Mouse (Mus musculus) brown adipose tissue, adult 24 weeks (tissue): ENCODE data around the gene Dmtf1. TPM values are rescaled to one million over a fixed set of nuclear protein-coding genes. Genes with fewer than 3 reads are reported as not detected.

Experiments used
- H3K27ac ChIP-seq: fragments of 200-500 bp; replicated peaks from 2 replicates; pipeline ENCODE4 v1.5.1; 2012; ENCODE audit warnings: low read depth, mild to moderate bottlenecking, low read length
- H3K4me1 ChIP-seq: fragments of 200-500 bp; 2 replicates; pipeline ENCODE4 v1.6.1; 2012; ENCODE audit warnings: low read length, mixed read lengths; ENCODE audit not compliant: control insufficient read depth, insufficient read depth, insufficient read length
- H3K4me3 ChIP-seq: fragments of 200-500 bp; 2 replicates; pipeline ENCODE4 v1.5.1; 2012; ENCODE audit warnings: low read depth, mild to moderate bottlenecking, low read length, moderate library complexity; ENCODE audit not compliant: insufficient read depth
- polyA plus RNA-seq: library from polyadenylated mRNA; stranded (reverse); fragments of >200 nt; gene quantifications from 2 replicates; pipeline ENCODE4 v1.2.4, GENCODE M21; 2012; ENCODE audit not compliant: missing spikeins, insufficient read depth, insufficient read length

Dmtf1 gene
- polyA plus RNA-seq, 1 experiment: 9.7 TPM

DNA sequence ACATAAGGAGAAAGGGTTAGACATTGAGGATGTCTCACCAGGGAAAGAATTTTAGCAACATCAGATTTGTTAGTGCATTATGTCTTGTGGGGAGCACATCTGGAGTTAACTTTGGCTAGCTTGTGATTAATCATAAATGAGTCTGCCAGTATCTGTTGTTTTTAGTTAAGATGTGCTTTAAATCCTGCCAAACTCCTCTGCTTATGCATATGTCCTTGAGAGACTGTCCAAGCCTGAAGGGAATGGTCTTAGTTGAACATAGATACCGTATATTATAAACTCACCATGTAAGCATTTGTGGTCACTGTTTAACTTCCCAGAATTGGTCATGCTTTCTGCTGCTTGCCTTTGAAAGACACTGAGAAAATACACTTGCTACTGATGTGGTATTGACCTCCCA, 68.9 kb downstream of the Dmtf1 start:
- no peak overlapping the region for H3K27ac ChIP-seq
- H3K4me3 ChIP-seq: no peak overlapping the region
- 0 out of 2 replicates have a peak, but pooled peaks cover 2% of the 10 kb centered on the region for H3K4me1 ChIP-seq

DNA sequence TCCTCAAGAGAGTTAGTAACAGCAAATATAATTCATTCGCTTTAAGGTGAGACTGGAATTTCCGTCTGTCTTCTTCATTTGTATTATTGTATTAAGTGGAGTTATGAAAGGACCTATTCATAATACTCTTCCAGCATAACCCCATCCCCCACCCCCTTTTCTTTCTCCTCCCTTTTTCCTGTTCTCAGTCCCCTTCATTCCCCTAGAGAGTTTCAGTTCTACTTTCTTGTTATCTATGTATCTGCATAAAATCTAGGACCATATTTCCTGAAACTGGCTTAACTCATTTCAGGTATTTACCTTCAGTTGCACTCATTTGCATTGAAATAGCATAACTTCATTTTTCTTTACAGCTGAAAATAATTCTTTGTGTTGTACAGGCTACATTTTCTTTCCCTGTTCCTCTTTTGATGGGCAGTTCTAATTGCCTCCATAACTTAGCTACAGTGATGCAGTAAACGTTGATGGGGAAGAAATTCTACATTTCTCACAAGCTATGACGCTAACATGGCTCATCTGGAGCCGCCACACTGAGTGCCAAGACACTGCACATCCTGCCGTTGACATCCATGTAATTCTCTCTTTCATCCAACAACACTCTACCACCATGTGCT, 71.0 kb downstream of the Dmtf1 start:
- no peak overlapping the region for H3K27ac ChIP-seq
- H3K4me3 ChIP-seq: no peak overlapping the region
- H3K4me1 ChIP-seq: 0 out of 2 replicates have a peak, but pooled peaks cover 2% of the 10 kb centered on the region

DNA sequence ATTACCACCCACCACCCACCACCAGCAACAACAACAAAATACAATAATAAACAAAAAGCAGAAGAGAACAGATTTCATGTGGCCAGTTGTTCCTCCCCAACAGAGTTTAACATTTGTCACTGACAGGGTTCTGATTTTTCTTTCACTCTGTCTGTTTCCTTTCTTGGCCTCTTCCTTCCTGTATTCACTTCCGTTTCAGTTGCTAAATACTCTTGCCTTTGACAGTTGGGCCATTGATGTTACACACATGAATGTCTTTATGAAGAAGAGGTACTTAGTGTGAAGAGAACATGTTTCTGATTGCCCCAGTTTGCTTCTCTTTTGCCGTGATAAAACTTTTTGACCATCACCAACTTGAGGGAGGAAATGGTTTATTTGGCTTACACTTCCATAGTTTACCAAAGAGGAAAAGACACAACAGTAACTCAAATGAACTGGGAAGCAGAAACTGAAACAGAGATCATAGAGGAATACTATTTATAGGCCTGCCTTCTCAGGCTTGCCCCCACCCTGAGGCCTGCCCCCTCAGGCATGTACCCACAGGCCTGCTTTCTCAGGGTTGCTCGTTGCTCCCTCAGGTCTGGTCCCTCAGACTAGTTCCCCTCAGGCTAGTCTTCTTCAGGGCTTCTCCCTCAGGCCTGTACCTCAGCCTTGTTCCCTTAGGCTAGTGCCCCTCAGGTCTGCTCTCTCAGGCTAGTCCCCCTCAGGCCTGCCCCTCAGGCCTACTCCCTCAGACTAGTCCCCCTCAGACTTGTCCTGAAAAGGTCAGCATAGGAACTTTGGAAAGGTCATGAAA, 74.5 kb downstream of the Dmtf1 start:
- Histone ChIP-seq H3K4me1 (no peaks in the 10 kb centered on the region), H3K27ac (peak overlapping the region; percentile 20; the same call in 1 of the 2 replicates), H3K4me3 (no peak overlapping the region)

DNA sequence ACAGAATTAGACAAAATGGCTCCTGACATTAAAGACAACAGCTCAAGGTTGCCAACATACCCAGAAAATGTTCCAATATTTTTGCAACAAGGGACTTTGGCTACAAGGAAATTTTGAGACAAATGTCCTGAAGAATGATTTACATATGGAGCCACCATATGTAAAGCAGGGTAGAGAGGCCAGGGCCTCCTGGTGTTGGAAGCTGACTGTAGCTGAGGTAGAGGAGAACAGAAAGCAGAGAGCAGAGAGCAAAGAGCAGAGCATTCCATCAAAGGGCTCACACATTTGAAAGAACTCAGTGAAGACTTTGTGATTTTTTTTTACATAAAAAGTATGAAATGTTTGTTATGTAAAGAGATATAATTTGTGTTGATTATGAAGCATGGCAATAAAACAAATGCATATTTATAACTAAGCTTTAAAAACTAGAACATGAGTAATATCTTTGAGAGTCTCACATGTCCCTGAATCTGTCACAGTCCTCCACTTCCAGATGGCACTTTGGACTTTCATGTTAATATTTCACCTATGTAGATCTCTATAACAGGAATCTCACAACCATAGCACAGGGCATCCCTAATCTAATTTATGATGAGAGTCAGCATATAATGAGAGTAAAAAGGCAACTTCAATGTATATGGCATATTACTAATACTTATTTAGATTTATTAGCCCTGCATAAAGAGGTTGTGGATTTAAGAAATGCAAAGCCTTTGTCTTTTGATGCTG, 81.6 kb downstream of the Dmtf1 start:
- H3K4me3 ChIP-seq: no peak overlapping the region
- H3K27ac ChIP-seq: no peak overlapping the region

GRCm38 (mm10) chr5:9073177-9073854, 88.3 kb downstream of the Dmtf1 start:
- no peaks in the 10 kb centered on the region for H3K4me1 ChIP-seq
- no peak overlapping the region for H3K4me3 ChIP-seq
- H3K27ac ChIP-seq: no peak overlapping the region

More for the DNA sequence above, 81.6 kb downstream of the Dmtf1 start:
- no peaks in the 10 kb centered on the region for H3K4me1 ChIP-seq

DNA sequence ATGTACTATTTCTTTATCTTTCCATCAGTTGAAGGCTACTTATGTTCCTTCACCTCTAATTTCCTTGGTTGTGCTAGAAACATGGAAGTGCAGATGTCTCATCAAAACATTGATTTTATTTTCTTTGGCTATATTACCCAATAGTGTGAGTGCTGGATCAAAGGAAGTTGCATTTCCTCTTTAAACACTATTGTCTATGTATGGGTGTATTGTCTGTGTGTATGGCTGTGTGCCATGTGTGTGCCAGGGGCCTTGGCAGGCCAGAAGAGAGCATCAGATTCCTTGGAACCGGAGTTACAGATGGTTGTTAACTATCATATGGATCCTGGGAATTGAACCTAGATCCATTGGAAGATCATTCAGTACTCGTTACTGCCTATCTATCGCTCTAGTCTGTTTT, 90.2 kb downstream of the Dmtf1 start:
- Histone ChIP-seq H3K27ac (no peak overlapping the region), H3K4me3 (no peak overlapping the region), H3K4me1 (no peaks in the 10 kb centered on the region)

- no peak overlapping the region for H3K4me3 ChIP-seq
- no peaks in the 10 kb centered on the region for H3K4me1 ChIP-seq
- H3K27ac ChIP-seq: no peak overlapping the region
These were observed 91.9 kb downstream of the Dmtf1 start for GRCm38 (mm10) chr5:9069599-9070209.

- no peak overlapping the region for H3K4me3 ChIP-seq
- H3K4me1 ChIP-seq: no peaks in the 10 kb centered on the region
- 0 out of 2 replicates have a peak overlapping the region, but pooled peaks have one; percentile 5 for H3K27ac ChIP-seq
These were observed 92.7 kb downstream of the Dmtf1 start for GRCm38 (mm10) chr5:9068886-9069285.

Other genes starting within 250 kb of the Dmtf1 start
- 42.8 and 43.9 TPM in 2 replicates for gene Crot, start 164.5 kb downstream of the Dmtf1 start, polyA plus RNA-seq
- 73.7 and 92.2 TPM in 2 replicates for gene Tmem243, start 61.1 kb downstream of the Dmtf1 start, polyA plus RNA-seq
- 0.36 TPM in 1 of 2 replicates, not detected in the other for gene 9330182L06Rik, start 104.3 kb upstream of the Dmtf1 start, polyA plus RNA-seq